Mouse (Mus musculus) heart, embryonic 16.5 days (tissue): Measurements from ENCODE around the gene Cachd1. TPM values are rescaled to one million over a fixed set of nuclear protein-coding genes. Genes with fewer than 3 reads are reported as not detected.

Source experiments
- ATAC-seq: fragments of 200-750 bp; cut with Nextera tagmentation; replicated peaks from 2 replicates; pipeline ENCODE4 v1.8.0; 2017; ENCODE audit warnings: moderate number of reproducible peaks; ENCODE audit not compliant: insufficient read depth, low FRiP score; ENCODE audit errors: extremely low read depth
- H3K27ac ChIP-seq: fragments of 300-500 bp; sonication (generic); 2 replicates; pipeline ENCODE4 v1.5.1; 2014; ENCODE audit warnings: mild to moderate bottlenecking, low read length, control low read depth, moderate library complexity
- H3K27me3 ChIP-seq: fragments of 300-500 bp; sonication (generic); 2 replicates; pipeline ENCODE4 v1.6.1; 2014; ENCODE audit warnings: low read length, mixed read lengths; ENCODE audit not compliant: control insufficient read depth, insufficient read depth
- H3K36me3 ChIP-seq: fragments of 300-500 bp; sonication (generic); 2 replicates; pipeline ENCODE4 v1.6.1; 2014; ENCODE audit not compliant: control insufficient read depth, insufficient read depth
- H3K4me1 ChIP-seq: fragments of 300-500 bp; sonication (generic); 2 replicates; pipeline ENCODE4 v1.6.1; 2014; ENCODE audit warnings: low read length, mixed read lengths; ENCODE audit not compliant: control insufficient read depth, insufficient read depth
- H3K4me2 ChIP-seq: fragments of 300-500 bp; sonication (generic); 2 replicates; pipeline ENCODE4 v1.6.1; 2014; ENCODE audit warnings: low read depth, mild to moderate bottlenecking, control low read depth, low read length
- H3K4me3 ChIP-seq: fragments of 300-500 bp; sonication (generic); 2 replicates; pipeline ENCODE4 v1.5.1; 2014; ENCODE audit warnings: mild to moderate bottlenecking, control low read depth, low read length
- H3K9ac ChIP-seq: fragments of 300-500 bp; sonication (generic); 2 replicates; pipeline ENCODE4 v1.6.1; 2014; ENCODE audit warnings: low read length, control low read depth
- H3K9me3 ChIP-seq: fragments of 300-500 bp; sonication (generic); replicated peaks from 2 replicates; pipeline ENCODE4 v1.6.1; 2016; ENCODE audit warnings: low read length; ENCODE audit not compliant: control insufficient read depth
- WGBS: fragments of 180-500 bp; shearing (Covaris S2); extraction: QIAGEN DNeasy Blood & Tissue Kit; methylation state at CpG from one replicate; pipeline ENCODE4 v1.1.7; 2014; 5-methylcytosine and 5-hydroxymethylcytosine counted together
- polyA plus RNA-seq: library from polyadenylated mRNA; unstranded; fragments of >200 nt; fragmentation: Nextera tagmentation; extraction: Ambion mirVana; gene quantifications from 2 replicates; pipeline ENCODE4 v1.2.1, GENCODE M21; 2015

Cachd1 gene
- polyA plus RNA-seq, 1 experiment from 2014 or later, result 4.6 TPM

- no peak for ATAC-seq
- Histone ChIP-seq H3K4me2 (no peak overlapping the region), H3K27ac (no peak overlapping the region), H3K36me3 (no peaks in the 10 kb centered on the region), H3K27me3 (no peaks in the 10 kb centered on the region), H3K9me3 (no peaks in the 10 kb centered on the region), H3K4me1 (no peaks in the 10 kb centered on the region), H3K9ac (no peak overlapping the region), H3K4me3 (no peak overlapping the region)
- WGBS, result 76% methylated on average over 6 of the region's 6 CpGs
These were observed 18.1 kb upstream of the Cachd1 start for GRCm38 (mm10) chr4:100758265-100758898.

- Histone ChIP-seq H3K4me2 (no peak overlapping the region), H3K27ac (no peak overlapping the region), H3K9ac (no peak overlapping the region), H3K36me3 (no peaks in the 10 kb centered on the region), H3K4me1 (no peaks in the 10 kb centered on the region), H3K4me3 (no peak overlapping the region), H3K9me3 (no peaks in the 10 kb centered on the region), H3K27me3 (peaks cover 2% of the 10 kb centered on the region; the same call in 1 of the 2 replicates)
- 63% methylated on average over 1 of the region's 1 CpGs for WGBS
- no peak for ATAC-seq
These were observed 16.9 kb upstream of the Cachd1 start for GRCm38 (mm10) chr4:100759603-100760002.

GRCm38 (mm10) chr4:100760416-100760815 is 16.1 kb upstream of the Cachd1 start:
- peaks cover 2% of the 10 kb centered on the region; the same call in 1 of the 2 replicates for H3K27me3 ChIP-seq
- no peak overlapping the region for H3K4me3 ChIP-seq
- H3K9ac ChIP-seq, result no peak overlapping the region
- H3K36me3 ChIP-seq, result no peaks in the 10 kb centered on the region
- 82% methylated on average over 5 of the region's 5 CpGs for WGBS
- no peak for ATAC-seq
- no peaks in the 10 kb centered on the region for H3K4me1 ChIP-seq
- H3K27ac ChIP-seq, result no peak overlapping the region
- H3K4me2 ChIP-seq, result no peak overlapping the region
- H3K9me3 ChIP-seq, result no peaks in the 10 kb centered on the region

- Histone ChIP-seq H3K27me3 (peaks cover 2% of the 10 kb centered on the region; the same call in 1 of the 2 replicates), H3K27ac (no peak overlapping the region), H3K9me3 (peaks cover 3% of the 10 kb centered on the region; the same call in 1 of the 2 replicates), H3K36me3 (no peaks in the 10 kb centered on the region), H3K4me2 (no peak overlapping the region), H3K4me1 (no peaks in the 10 kb centered on the region), H3K4me3 (no peak overlapping the region), H3K9ac (no peak overlapping the region)
- no peak for ATAC-seq
- WGBS, result 36% methylated on average over 3 of the region's 3 CpGs
These were observed 7.9 kb upstream of the Cachd1 start for GRCm38 (mm10) chr4:100768606-100769005.

GRCm38 (mm10) chr4:100776871-100777375 is 448 bp downstream of the Cachd1 start:
- H3K36me3 ChIP-seq, result no peaks in the 10 kb centered on the region
- H3K9me3 ChIP-seq, result peaks cover 3% of the 10 kb centered on the region; the same call in 1 of the 2 replicates
- under 1% methylated on average over 66 of the region's 68 CpGs for WGBS
- H3K4me2 ChIP-seq, result peak overlapping the region; percentile 91
- peak; percentile 52 for ATAC-seq
- H3K4me1 ChIP-seq, result peaks cover 23% of the 10 kb centered on the region
- H3K27ac ChIP-seq, result peak overlapping the region; percentile 93
- H3K4me3 ChIP-seq, result peak overlapping the region; percentile 62
- peak overlapping the region; percentile 95 for H3K9ac ChIP-seq
- no peaks in the 10 kb centered on the region for H3K27me3 ChIP-seq

GRCm38 (mm10) chr4:100777376-100778041 is 1.0 kb downstream of the Cachd1 start:
- Histone ChIP-seq H3K9me3 (peaks cover 3% of the 10 kb centered on the region; the same call in 1 of the 2 replicates), H3K4me2 (peak overlapping the region; percentile 91), H3K27me3 (no peaks in the 10 kb centered on the region), H3K4me3 (peak overlapping the region; percentile 62), H3K27ac (peak overlapping the region; percentile 93), H3K36me3 (no peaks in the 10 kb centered on the region), H3K9ac (peak overlapping the region; percentile 95), H3K4me1 (peaks cover 27% of the 10 kb centered on the region)
- peak; percentile 23 for ATAC-seq
- WGBS, result under 1% methylated on average over 42 of the region's 42 CpGs

GRCm38 (mm10) chr4:100778082-100778481 is 1.6 kb downstream of the Cachd1 start:
- Histone ChIP-seq H3K4me1 (peaks cover 31% of the 10 kb centered on the region), H3K9ac (peak overlapping the region; percentile 95), H3K4me3 (peak overlapping the region; percentile 62), H3K27me3 (no peaks in the 10 kb centered on the region), H3K27ac (peak overlapping the region; percentile 93), H3K9me3 (peaks cover 3% of the 10 kb centered on the region; the same call in 1 of the 2 replicates), H3K4me2 (peak overlapping the region; percentile 91), H3K36me3 (no peaks in the 10 kb centered on the region)
- no peak for ATAC-seq
- WGBS, result 9% methylated on average over 16 of the region's 16 CpGs

GRCm38 (mm10) chr4:100779023-100779422 is 2.5 kb downstream of the Cachd1 start:
- H3K9me3 ChIP-seq, result no peaks in the 10 kb centered on the region
- H3K27me3 ChIP-seq, result no peaks in the 10 kb centered on the region
- H3K36me3 ChIP-seq, result no peaks in the 10 kb centered on the region
- H3K9ac ChIP-seq, result peak overlapping the region; percentile 95; the same call in 1 of the 2 replicates
- H3K4me1 ChIP-seq, result peaks cover 31% of the 10 kb centered on the region
- WGBS, result 52% methylated on average over 4 of the region's 4 CpGs
- ATAC-seq, result no peak
- H3K4me3 ChIP-seq, result peak overlapping the region; percentile 62
- no peak overlapping the region for H3K27ac ChIP-seq
- H3K4me2 ChIP-seq, result peak overlapping the region; percentile 91

- no peaks in the 10 kb centered on the region for H3K36me3 ChIP-seq
- ATAC-seq, result no peak
- no peaks in the 10 kb centered on the region for H3K27me3 ChIP-seq
- no peak overlapping the region for H3K9ac ChIP-seq
- WGBS, result 68% methylated on average over 5 of the region's 5 CpGs
- peak overlapping the region; percentile 91; the same call in 1 of the 2 replicates for H3K4me2 ChIP-seq
- no peaks in the 10 kb centered on the region for H3K9me3 ChIP-seq
- H3K4me3 ChIP-seq, result peak overlapping the region; percentile 62; the same call in 1 of the 2 replicates
- H3K4me1 ChIP-seq, result peaks cover 31% of the 10 kb centered on the region
- H3K27ac ChIP-seq, result no peak overlapping the region
These were observed 3.2 kb downstream of the Cachd1 start for GRCm38 (mm10) chr4:100779695-100780094.
